Mouse (Mus musculus): ENCODE results near the gene Sigirr.
A peak's percentile ranks its signal among the peaks of the same experiment; 100 is the strongest.

Gene Sigirr

DNA sequence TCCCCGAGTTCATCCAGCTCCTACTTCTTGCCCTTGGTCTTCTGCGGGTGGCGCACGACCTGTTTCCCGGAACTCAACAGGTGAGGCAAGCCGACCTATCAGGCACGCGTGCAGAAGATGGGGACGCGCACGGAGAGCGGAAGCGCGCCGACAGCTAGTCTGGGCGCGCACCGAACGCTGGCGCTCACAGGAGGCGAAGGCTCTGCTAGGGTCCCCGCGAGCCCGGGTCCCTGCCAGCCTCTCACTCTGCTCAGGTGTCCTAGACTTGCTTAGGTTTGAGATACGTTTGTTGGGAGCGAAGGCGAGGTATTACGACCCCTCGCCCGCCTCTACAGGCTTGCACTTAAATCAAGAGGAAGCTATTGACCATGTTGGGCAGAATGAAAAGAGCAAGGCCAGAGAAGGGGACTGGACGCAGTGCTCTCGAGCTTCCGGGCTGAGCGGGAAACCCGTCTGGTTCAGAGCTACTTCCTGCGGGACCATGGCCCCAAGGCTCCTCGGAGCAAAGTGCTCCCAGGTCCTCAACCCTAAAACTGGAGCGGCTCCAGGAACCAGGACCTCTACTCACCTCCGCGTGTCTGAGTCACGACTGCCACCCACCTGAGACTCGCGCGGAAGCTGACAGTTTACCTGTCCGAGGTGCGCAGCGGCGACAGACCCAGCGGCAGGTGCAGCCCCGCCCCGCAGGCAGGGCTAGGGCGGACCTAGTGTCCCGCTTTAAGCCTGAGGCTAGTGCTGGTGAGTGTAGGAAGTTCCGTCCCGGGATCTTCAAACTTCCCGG lies at the start of gene Sigirr:
Gene Sigirr, minus strand, starts transcription at position 662 of the 781 bp plus-strand sequence.
- peak; percentile 61 for DNase-seq

DNA sequence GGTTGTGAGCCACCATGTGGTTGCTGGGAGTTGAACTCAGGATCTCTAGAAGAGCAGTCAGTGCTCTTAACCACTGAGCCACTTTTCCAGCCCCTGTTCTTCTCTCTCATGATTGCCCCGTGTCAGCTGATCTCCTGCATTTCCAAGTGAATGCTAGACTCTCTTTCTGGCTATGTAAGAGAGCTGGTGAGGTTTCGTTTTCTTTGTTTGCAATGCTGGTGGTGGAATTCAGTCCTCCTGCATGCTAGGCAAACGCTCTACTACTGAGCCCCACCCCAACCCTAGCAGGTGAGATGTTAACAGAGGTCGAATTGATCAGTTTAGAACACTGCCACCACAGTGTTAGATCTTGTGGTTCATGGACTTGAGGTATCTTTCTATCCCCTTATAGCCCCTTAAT lies 48.3 kb upstream of the Sigirr start:
- no peak for DNase-seq

DNA sequence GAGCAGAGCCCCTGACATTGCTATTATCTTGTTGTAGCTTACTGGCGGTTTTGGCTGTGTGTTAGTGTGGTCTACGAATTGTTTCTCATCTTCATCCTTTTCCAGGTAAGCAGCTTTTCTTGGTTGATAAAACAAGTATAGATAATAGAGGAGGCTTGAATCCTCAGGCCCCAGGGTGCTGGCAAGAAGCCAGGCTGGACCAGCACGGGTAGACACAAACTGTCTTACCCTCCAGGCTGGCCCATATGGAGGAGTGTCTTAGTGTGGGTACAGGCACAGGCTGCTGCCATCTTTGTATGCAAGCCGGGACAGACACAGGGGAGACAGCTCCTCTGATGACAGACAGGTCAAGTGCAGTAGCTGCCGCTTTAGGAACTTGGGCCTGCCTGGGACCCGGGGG lies 46.7 kb upstream of the Sigirr start:
- no peak for DNase-seq

DNA sequence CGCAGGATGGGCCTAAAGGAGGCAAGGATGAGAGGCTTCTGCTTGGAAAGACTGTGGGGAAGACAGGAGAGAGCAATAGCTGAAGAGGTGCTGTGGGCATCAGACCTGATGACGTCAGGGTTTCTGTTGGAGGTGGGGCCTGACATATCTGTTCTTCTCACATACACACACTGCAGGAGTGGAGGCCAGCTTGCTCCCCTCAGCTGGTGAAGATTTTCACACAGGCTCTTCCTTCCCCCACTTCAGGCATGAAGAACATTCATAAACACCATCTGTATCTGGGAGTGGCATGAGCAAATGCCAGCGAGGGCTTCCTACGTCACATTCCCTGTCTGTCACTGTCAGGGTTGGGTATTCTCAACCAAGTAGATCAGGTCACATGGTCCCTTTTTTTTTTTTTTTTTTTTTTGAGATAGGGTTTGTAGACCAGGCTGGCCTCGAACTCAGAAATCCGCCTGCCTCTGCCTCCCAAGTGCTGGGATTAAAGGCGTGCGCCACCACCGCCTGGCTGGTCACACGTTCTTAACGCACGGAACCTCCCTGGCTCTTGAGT lies 45.7 kb upstream of the Sigirr start:
- DNase-seq: no peak

DNA sequence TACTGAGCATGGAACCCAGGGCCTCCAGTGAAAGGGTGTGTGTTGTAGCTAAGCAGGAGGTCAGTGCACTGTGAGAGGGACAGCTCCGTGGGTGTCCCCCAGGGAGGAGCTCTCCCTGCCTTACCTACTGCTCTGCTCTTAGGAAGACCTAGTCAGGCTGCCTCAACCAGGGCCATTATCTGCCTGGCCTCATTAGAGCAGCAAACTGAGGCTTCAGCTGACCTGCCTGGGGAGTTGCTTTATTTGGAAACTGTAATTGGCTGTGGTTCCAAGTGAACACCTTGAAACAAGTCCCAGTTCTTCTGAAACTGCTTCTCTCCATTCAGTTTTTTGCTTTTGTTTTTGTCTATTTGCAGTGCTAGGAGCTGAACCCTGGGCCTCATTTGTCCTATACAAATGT lies 45.0 kb upstream of the Sigirr start:
- DNase-seq: no peak

DNA sequence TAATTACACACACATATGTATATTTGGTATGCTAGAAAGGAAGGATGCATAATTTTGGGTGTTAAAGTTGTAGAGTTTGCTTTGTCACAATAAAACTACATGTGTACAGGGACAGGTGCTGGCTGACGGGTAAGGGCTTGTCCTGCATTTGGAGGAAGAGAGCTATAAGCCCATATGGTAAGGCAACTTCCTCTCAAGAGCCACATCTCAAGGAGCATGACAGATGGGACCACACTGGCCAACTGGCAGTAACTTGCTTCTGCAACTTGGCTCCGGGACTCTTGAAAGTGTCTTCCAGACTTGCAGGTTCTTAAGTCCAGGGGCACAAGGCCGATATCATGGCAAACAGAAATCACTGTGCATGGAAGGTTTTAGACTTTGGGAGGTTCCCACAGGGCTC lies 44.3 kb upstream of the Sigirr start:
- DNase-seq: no peak

DNA sequence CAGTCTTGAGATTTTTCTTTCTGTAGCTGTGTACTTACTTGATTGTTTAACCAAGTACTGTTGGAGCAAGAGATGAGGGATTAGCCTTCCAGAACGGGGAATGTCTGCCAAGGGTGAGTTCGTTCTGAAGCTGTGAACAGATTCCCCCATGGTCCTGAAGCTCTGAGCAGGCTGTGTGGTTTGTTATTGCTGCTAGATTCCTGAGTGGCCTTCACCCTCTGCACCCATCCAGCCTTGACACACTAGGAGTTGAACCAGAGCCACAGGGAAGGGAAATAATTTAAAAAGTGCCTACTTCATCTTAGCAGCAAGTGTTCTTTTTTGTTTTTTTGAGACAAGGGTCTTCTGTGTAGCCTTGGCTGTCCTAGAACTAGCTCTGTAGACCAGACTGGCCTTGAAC lies 43.5 kb upstream of the Sigirr start:
- no peak for DNase-seq

DNA sequence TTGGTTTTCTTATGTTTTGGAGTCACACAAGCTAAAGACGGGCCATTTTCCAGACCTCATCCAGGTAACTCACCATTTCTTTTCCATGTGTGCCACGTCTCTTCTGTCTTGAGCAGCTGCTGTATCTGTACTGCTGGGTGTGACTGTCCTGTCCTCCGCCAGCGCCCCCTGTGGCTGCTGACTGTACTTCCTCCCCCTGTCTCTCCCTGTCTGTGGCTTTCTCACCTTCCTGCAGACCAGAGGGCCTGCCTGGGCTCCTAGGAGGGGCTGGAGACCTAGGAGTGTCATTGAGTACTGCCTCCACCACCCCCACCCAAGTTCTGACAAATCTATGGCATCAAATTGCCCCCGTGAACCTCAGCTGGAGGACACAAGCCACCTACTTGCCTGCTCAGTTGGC lies 42.7 kb upstream of the Sigirr start:
- peak; percentile 54 for DNase-seq

DNA sequence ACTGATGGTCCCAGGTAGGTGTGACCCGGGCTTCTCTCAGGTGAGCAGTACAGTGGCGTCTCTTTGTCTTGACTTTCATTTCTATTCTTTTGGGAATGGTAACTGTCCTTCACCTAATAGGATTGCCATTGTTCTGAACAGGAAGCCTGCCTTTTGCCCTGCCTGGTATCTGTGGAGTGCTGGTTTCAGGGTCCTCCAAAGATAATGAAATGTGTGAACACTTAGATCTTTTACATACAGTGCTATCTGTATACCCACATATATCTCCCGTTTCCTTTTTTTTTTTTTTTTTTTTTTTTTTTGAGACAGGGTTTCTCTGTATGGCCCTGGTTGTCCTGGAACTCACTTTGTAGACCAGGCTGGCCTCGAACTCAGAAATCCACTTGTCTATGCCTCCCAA lies 41.0 kb upstream of the Sigirr start:
- no peak for DNase-seq

DNA sequence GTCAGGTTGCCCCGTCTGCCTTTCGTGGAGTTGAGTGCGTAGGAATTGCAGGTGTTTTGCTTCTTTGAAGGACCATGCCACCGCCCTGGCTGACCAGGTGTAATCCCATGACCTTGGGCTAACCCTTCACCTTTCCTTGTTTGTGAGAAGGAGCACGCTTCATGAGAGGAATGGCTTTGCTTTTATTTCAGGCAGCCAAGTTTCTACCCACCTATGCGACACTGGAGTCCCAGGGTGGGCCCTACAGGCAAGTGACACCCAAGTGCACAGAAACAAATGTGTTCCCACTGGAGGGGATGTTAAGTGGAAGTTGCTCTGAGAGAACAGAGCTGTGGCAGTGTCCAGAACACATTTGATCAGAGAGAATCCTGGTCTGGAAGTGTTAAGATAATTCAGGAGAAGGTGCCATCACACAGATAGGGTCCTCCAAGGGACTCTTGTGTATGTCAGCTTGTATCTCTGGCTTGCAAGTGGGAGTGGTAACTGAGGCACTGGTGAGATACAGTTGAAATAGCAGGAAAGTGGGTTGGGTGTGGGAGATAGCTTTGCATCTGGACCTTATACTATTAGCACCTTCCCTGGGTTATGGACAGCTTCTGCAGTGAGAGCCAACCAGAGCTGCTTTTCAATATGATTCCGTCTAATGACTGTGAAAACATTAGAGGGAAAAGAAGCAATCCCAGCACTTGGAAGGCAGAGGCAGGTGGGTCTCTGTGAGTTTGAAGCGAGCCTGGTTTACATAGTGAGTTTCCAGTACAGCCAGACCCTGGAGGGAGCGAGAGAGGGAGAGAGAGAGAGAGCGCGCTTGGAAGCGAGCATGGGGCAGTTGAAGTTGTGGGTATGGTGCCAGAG lies 31.8 kb upstream of the Sigirr start:
- DNase-seq: no peak

DNA sequence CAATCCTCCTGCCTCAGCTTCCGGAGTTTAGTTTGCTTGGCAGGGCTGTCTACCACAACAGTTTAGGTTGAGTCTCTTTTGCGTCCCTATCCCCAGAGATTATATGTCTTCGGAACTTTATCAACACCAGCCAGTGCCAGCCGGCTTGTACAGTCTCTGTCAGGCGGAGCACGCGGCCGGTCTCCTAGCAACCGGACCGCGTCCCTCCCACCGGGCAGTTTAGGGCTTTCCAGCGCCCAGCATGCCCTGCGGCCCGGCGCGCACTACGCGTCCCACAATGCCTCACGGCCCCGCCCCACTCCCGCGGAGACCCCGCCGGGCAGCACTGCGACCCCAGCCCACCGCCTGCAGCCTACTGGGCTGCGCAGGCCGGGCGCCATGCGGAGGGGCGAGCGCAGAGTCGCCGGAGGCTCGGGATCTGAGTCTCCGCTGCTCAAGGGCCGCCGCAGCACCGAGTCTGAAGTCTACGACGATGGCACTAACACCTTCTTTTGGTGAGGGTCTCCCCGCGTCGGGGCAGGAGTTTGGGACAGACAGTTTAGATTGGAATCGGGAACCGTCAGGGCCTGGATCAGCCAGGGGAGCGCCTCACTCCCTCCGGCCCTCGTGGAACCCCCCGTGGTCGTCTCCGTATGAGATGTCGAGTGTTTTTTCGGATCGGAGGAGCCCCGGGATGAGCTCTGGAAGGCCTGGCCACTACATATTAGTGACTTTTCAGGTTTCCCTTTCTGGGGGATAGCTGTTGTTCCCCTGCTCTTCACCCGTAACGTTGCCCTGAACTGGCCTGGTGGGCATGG lies 30.9 kb upstream of the Sigirr start:
- DNase-seq: peak; percentile 89

DNA sequence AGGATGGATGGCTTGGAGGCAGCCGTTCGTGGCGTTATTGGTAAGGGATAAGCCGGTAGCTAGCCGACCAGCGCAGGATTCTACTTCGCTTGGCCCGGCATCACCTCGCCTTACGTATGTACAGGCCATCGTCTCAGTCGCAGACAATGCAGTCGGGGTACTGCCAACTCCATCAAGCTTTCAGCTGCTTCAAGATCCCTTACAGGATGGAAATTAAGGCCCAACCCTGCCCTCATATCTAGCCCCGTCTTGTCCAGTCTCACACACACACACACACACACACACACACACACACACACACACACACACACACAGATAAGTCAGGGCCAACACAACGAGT lies 23.1 kb upstream of the Sigirr start:
- DNase-seq: no peak

DNA sequence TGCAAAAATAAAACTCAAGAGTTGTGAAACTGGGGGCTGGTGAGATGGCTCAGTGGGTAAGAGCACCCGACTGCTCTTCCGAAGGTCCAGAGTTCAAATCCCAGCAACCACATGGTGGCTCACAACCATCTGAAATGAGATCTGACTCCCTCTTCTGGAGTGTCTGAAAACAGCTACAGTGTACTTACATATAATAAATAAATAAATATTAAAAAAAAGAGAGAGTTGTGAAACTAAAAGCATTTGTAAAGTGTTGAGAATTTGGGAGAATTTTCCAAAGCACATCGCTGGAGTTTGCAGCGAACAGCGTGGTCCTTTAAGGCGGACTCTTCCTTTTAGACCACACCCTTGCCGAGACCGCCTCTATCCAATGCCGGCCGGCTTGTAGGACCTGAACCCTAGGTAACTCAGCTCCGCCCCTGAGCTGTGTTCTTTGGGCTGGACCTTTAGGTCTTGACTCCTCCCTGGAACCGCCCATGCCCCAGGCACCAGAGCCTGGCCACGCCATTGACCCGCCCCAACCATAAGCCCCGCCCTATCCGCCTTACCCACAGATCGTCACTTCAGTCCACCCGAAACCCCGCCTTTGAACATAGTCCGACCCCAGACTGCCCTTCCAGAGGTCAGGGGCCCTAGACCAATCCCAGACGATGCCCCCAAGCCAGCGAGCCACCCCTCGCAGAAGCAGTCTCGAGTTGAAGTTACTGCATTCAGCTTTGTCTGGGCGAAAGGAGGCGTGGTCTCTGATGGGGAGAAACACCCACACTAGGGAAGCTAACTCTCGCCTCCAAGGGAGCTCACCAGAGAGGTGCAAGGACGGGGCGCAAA lies 22.5 kb upstream of the Sigirr start:
- DNase-seq: peak; percentile 96

DNA sequence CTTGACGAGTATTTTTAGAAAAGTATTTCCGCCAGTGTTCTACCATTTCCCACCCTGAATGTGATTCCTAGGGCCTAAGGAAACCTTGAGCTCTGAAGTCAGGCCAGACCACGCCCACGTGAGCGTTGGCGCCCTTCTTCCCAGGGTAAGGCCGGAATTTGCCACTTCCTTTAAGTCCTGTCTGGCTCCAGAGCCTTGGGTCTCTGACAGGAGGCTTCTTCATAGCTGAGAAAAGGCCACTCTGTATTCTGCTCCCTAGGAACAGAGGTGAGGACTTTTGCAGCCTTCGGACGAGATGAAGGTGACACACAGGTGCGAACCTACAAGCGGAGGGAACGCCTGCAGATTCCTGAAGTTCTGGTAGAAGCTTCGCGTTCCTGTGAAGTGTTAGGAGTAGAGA lies 21.9 kb upstream of the Sigirr start, which contains the start of gene Ptdss2:
Gene Ptdss2, plus strand, starts transcription at position 138 of the 400 bp plus-strand sequence.
- DNase-seq: peak; percentile 67

DNA sequence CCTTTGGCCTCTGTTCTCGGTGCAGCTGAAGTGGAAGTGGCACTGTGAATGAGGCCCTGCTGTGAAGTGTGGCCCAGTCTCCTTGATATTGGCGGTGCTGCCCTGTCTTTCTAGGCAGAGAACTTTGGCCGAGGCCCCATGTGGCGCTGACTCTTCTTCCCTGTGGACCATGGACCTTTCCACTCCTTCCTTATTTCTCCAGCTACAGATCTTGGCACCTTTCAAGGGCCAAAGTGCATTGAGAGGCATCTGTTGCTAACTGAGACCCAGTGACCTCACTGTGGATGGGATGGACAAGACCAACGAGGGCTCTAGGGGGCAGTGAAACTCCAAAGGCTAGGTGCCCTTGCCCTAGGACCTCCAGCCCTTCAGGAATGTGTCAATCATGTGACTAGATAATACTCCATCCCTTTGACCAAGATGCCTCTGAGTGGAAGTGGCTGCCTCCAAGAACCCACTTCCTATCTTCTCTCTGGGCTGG lies 20.7 kb upstream of the Sigirr start:
- DNase-seq: peak; percentile 16

DNA sequence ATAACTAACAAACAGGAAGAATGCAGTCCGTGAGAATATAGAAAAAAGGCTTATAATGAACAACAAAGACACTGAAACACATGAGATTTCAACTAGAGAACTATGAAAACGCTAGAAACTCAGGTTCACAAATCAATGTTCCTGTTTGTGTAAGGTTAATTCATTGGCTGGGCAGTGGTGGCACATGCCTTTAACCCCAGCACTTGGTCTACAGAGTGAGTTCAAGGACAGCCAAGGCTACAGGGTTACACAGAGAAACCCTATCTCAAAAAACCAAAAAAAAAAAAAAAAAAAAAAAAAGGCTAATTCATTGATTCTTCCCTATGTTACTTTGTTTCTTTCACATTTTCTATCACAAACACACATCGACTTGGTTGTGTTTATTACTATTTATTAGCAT lies 20.2 kb upstream of the Sigirr start:
- DNase-seq: no peak

DNA sequence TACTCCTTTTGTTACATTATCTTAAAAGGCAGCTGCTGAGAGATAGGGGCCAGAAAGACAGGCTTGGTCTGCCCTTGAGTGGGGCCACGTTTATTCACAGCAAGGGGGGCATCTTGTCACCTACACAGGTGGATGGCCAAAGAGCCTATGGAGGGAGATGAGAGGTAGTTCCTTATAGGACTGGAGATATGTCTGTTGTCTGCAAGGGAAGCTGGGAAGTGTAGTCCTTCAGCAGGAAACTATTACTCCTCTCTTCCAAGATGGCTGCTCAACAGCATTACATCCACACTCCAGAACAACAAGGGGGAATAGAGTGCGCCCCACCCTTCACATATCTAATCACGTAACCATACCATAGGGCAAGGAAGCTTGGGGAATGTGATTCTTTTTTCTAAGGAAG lies 19.1 kb upstream of the Sigirr start:
- no peak for DNase-seq

DNA sequence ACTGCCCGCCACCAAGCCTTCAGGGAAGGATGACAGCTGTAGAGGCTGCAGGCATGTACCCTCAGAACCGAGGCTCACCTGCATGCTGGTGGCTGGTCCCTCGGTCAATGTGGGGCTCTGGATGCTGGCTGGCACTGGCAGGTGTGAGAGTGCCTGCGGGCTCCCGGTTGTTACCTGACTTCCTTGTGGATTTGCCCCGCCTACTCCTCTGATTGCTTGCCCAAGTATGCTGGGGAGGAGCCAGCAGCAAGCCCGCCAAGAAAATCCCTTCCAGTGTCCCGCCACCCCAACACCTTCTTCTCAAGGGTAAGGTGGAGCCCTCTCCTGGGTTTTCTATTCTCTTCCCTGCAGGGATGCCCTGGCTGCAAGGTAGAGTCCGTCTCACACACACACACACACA lies 17.3 kb upstream of the Sigirr start, which contains the start of gene Ano9:
Gene Ano9, minus strand, starts transcription at position 171 of the 400 bp plus-strand sequence.
- peak; percentile 34 for DNase-seq

DNA sequence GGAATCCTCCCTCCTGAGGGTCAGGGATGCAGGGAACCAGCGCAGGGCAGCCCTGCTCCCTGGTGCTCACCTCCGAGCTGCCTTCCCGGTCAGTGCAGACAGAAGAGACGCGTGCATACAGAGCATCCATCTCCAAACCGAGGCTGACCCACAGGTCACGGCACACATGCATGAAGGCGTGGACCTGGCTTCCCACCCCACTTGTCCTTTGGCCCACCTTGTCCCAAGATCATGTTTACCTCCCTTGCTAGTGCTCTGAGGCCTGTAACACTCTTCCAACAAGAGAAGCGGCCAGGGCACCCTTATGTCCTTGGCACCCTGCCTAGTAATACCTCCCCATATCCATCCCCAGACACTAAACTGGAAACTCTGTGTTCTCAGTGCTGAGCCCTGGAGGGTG lies 15.5 kb upstream of the Sigirr start:
- no peak for DNase-seq

DNA sequence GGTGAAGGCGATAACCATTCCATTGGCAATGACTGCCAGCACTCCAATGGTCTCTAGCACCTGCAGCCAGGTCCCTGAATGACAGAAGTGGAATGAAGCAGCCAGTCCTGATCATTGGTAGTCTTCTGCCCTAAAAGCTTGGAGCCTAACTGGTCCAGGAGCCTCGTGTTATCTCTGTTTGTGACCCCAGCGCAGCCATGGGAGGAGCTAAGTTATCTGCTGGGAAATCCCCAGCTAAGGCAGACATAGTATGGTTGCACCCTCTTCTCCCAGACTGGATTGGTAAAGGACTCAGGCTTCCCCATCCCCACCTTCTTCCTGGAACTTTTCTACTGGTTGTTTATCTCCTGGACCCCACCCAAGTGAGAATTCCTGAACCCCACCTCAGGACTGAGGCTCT lies 2.8 kb upstream of the Sigirr start:
- DNase-seq: no peak

DNA sequence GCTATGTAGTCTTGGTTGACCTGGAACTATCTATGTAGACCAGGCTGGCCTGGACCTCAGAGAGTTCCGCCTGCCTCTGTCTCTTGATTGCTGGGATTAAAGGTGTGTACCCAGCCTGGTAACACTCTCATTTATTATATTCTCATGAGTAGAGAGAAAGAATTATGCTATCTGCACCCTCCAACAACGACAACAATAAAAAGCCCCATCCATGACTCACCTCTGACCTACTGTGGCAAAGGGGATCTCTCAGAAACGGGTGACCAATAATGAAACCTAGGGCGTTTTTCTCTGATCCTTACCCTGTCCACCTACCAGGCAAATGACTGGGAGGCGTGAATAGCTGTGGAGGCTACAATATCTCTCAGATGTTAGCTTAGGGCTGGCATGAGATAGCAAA lies 3.2 kb downstream of the Sigirr start:
- DNase-seq: no peak

DNA sequence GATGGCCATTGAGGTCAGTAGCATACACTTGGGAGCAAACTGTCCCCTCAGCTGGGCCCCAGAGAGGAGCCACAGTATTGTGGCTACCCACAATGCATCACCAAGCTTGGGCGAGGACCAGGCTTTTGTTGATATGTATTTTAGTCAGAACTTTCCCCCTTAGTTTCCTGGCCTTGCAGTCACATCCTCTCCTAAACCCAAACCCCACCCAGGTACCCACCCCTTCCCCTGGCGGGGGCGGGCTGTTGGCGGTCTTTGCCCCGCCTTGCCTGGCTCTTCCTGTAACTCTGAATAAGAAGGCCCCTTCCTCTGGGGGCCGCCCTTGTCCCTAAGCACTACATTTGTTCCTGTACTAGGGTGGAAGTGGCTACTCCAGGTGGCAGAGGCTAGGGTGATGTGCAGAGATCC lies 3.7 kb downstream of the Sigirr start:
- peak; percentile 72 for DNase-seq
